Mouse (Mus musculus): ENCODE data around the gene Elane. TPM values are rescaled to one million over a fixed set of nuclear protein-coding genes. Genes with fewer than 3 reads are reported as not detected.
"Not testable (repeated sequence)": the region's sequence is repeated elsewhere in the genome, so short reads cannot be mapped to it uniquely, and the experiment has no call there.

Elane gene
- total RNA-seq, 2 experiments from 2014 or later, result not detected

GRCm38 (mm10) chr10:79877174-79877573 lies 8.9 kb upstream of the Elane start:
- no peak for DNase-seq (ENCODE audit: low spot score in 2 of 2)
- no peak overlapping the region for H3K4me3 ChIP-seq
- no peak for TF ChIP-seq CTCF (conservative IDR thresholded peaks at IDR 0.05)
- no peak overlapping the region for H3K27ac ChIP-seq

GRCm38 (mm10) chr10:79877757-79878156 lies 8.3 kb upstream of the Elane start:
- Histone ChIP-seq H3K27ac (no peak overlapping the region), H3K4me3 (no peak overlapping the region)
- no peak for TF ChIP-seq CTCF (conservative IDR thresholded peaks at IDR 0.05)
- DNase-seq (ENCODE audit: low spot score in 2 of 2), result no peak

DNA sequence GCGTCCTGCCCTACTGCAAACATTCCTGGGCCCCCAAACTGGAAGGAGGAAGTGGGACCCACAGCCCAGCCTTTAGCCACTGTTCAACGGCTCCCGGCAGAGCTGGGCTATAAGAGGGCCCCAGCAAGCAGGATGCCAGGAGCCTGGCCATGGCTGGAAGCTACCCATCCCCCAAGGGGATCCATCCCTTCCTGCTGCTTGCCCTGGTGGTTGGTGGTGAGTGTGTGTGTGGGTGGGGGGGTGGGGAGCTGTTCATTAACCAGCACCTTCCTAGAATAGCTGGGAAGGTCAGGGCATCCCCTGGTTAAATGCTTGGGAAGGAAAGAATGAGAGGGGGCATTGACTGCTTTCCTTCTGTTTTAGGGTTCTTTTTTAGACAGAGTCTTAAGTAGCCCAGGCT lies 6.5 kb upstream of the Elane start:
- no peak for TF ChIP-seq CTCF (conservative IDR thresholded peaks at IDR 0.05)
- Histone ChIP-seq H3K4me3 (no peak overlapping the region), H3K27ac (no peak overlapping the region)
- no peak for DNase-seq (ENCODE audit: low spot score in 2 of 2)

- Histone ChIP-seq H3K4me3 (no peak overlapping the region), H3K27ac (no peak overlapping the region)
- no peak for DNase-seq (ENCODE audit: low spot score in 2 of 2)
- TF ChIP-seq CTCF (conservative IDR thresholded peaks at IDR 0.05), result no peak
These were observed 5.3 kb upstream of the Elane start for GRCm38 (mm10) chr10:79880721-79881120.

GRCm38 (mm10) chr10:79881981-79882380 lies 4.1 kb upstream of the Elane start:
- Histone ChIP-seq H3K27ac (no peak overlapping the region), H3K4me3 (no peak overlapping the region)
- no peak for DNase-seq (ENCODE audit: low spot score in 2 of 2)
- TF ChIP-seq CTCF (conservative IDR thresholded peaks at IDR 0.05), result no peak

DNA sequence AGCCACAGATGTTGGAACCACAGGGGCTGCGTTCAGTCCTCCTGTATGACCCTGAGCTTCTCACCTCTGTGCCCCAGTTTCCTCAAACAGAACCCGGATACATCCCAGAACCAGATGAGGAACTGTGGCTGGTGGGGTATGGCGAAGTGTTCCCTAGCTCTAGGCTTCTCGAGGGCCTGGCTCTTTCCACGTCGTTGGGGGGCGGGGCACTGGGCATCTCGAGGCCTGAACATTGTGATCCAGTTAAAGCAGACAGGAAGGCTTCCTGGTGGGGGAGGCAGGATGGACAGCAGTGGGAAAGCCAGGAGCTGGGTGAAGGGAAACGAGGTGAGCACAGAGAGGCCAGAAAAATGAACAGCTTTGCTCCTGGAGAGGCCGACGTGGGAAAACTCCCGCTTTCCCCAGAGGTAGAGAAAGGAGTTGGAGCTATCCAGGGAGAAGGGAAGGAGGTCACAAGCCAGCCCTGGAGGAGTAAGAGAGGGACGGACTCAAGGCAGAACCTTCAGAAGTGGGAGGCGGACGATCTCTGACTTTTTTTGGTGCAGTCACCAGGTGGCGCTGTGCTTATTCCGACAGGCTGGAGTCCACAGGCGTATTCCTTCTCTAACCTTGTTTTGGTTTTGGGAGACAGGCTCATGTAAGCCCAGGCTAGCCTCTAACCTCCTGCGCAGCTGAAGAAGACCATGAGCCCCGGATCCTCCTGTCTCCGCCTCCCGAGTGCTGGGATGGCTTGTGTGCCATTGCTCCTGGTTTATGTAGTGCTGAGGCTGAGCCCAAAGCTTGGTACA lies 2.6 kb upstream of the Elane start:
- no peak overlapping the region for H3K4me3 ChIP-seq
- TF ChIP-seq CTCF (conservative IDR thresholded peaks at IDR 0.05), result peak; percentile 94
- DNase-seq (ENCODE audit: low spot score in 2 of 2), result peak; percentile 73 to 86
- no peak overlapping the region for H3K27ac ChIP-seq

DNA sequence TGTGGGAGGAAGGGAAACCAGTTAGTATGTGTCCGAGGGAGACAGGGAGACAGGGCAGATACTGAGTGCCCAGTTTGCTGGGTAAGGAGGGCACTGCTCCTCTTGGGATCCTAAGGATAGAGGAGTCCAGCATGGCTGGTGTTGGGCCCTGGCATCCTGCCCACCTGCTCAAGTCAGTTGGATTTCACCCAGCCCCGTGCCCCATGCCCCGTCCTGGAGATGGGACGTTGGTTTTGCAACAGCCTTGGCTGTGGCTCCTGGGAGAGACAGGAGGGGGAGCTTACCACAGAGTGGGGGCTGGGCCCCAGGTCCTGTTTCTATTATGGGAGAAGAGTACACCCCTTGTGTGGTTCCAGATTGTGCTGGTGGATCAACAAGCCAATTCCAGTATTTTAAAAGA lies 1.6 kb upstream of the Elane start:
- H3K4me3 ChIP-seq, result no peak overlapping the region
- no peak for TF ChIP-seq CTCF (conservative IDR thresholded peaks at IDR 0.05)

DNA sequence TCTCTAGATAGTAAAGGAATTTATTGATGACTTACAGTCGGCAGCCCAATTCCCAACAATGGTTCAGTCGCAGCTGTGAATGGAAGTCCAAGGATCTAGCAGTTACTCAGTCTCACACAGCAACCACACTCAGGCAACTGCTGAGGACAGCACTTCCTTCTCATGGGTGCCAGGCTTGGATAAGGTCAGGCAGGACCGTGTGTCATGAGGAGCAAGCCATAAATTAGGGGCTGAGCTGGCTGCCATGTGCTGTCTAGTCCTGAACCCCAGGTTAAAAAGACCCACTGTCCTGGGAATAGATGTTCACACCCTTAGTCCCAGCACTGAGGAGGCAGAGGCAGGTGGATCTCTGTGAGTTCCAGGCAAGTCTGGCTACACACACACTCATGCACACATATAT lies 1.1 kb upstream of the Elane start:
- not testable (repeated sequence) for H3K27ac ChIP-seq; H3K4me3 ChIP-seq; DNase-seq (ENCODE audit: low spot score in 2 of 2)

More for the DNA sequence above, 1.6 kb upstream of the Elane start:
- no peak for DNase-seq (ENCODE audit: low spot score in 2 of 2)
- H3K27ac ChIP-seq, result no peak overlapping the region

DNA sequence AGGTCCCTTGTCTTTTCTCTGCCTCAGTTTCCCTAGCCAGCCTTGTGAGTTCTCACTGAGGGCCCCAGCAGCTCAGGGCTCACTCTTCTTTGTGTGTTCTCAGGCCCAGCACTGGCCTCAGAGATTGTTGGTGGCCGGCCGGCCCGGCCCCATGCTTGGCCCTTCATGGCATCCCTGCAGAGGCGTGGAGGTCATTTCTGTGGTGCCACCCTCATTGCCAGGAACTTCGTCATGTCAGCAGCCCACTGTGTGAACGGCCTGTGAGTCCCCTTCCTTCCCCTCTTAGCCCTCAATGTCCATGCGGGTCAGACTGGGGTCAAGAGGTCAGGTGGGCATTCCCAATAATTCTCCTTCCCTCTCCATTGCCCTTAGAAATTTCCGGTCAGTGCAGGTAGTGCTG lies 564 bp downstream of the Elane start:
- no peak for TF ChIP-seq CTCF (conservative IDR thresholded peaks at IDR 0.05)
- Histone ChIP-seq H3K27ac (no peak overlapping the region), H3K4me3 (no peak overlapping the region)
- no peak for DNase-seq (ENCODE audit: low spot score in 2 of 2)

GRCm38 (mm10) chr10:79889386-79889785 lies 3.3 kb downstream of the Elane start:
- no peak for DNase-seq (ENCODE audit: low spot score in 2 of 2)
- H3K27ac ChIP-seq, result no peak overlapping the region
- no peak for TF ChIP-seq CTCF (conservative IDR thresholded peaks at IDR 0.05)
- H3K4me3 ChIP-seq, result no peak overlapping the region

DNA sequence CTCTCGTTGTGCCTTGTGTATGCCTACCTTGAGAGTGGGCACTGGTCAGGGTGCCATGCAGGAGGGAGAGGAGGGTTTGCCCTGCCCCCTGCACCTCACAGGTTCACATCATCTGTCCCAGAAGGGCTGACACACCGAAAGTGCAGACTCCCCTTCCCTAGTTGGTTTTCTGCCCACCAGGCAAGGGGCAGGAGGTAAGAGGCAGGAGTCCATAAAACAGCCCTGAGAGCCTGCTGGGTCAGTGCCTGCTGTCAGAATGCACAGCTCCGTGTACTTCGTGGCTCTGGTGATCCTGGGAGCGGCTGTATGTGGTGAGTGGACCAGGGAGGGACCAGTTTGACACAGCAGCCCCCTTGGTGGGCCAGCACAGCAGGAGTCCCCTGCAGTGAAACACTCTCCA lies 4.6 kb downstream of the Elane start, which contains the start of gene Cfd:
Gene Cfd (plus strand): TSS at position 184 of the 400 bp plus-strand sequence.
- Histone ChIP-seq H3K27ac (no peak within 1 kb of the TSS), H3K4me3 (no peak within 1 kb of the TSS)
- DNase-seq (ENCODE audit: low spot score in 2 of 2), result no peak
- TF ChIP-seq CTCF (conservative IDR thresholded peaks at IDR 0.05), result no peak

DNA sequence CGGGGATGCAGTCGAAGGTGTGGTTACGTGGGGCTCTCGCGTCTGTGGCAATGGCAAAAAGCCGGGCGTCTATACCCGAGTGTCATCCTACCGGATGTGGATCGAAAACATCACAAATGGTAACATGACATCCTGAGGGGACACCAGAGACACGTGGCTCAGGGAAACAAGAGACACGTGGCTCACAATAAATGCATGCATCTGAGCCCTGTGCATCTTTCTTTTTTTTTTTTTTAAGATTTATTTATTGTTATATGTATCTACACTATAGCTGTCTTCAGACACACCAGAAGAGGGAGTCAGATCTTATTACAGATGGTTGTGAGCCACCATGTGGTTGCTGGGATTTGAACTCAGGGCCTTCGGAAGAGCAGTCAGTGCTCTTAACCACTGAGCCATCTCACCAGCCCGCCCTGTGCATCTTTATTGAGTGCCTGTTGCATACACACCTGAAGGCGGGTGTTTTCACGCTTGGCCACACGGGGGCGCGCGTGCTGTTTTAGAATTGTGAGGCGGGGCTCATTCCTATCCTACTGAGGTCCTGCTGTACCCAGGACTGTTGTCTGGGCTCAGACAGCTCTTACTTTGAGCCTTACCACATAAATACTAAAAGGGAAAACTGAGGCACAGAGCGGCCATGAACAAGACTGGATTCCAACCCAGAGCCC lies 6.5 kb downstream of the Elane start:
- not testable (repeated sequence) for H3K4me3 ChIP-seq, H3K27ac ChIP-seq
- TF ChIP-seq CTCF (conservative IDR thresholded peaks at IDR 0.05), result peak; percentile 90
- DNase-seq (ENCODE audit: low spot score in 2 of 2), result peak; percentile 61 to 84

DNA sequence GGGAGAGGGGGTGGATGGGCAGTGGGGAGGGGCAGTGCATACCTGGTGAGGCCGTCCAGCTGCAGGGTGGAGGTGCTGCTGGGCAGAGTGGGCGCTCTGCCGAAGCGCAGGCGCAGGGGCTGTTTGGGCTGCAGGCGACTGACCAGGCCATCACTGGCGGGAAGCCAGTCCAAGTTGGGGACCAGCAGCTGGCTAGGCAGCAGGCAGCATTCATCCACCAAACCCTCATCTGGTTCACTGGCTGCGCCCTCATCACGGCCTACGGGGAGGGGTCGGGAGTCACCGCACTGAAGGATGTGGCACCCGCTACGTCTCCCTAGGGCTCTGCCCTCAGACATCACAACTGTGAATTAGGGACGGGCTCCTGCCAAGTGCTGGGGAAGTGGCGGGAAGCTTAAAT lies 10.3 kb downstream of the Elane start:
- no peak for DNase-seq (ENCODE audit: low spot score in 2 of 2)
- H3K27ac ChIP-seq, result no peak overlapping the region
- no peak overlapping the region for H3K4me3 ChIP-seq
- TF ChIP-seq CTCF (conservative IDR thresholded peaks at IDR 0.05), result no peak

DNA sequence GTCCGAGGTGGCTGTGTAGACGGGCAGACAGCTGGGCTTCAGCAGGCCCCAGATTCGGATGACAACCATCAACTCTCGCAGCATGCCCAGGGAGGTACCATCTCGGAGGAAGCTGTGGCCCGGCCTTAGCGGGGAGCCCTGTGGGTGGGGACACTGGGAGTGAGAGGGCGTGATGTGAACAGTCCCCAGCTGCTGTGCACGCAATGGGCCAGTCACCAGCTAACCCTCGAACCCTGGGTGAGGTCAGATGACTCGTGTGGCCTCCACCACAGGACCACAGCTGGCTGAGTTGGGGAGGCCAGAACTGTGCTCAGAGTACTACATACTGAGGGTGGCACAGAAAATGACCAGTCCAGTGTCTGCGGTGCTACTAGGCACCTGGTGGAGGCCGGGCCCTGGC lies 10.8 kb downstream of the Elane start:
- Histone ChIP-seq H3K4me3 (no peak overlapping the region), H3K27ac (no peak overlapping the region)
- TF ChIP-seq CTCF (conservative IDR thresholded peaks at IDR 0.05), result no peak
- DNase-seq (ENCODE audit: low spot score in 2 of 2), result no peak
